Mouse (Mus musculus) adrenal gland, adult (tissue): ENCODE measurements around the gene Psmd3.
A peak's percentile ranks its signal among the peaks of the same experiment; 100 is the strongest.

ENCODE experiments used
- DNase-seq, 2 experiments: peaks; one replicate each; pipeline ENCODE4 v3.0.0; 2022 to 2023; ENCODE audit warnings: low spot score in 1 of 2; ENCODE audit not compliant: inconsistent age in 2 of 2

Gene Psmd3

DNA sequence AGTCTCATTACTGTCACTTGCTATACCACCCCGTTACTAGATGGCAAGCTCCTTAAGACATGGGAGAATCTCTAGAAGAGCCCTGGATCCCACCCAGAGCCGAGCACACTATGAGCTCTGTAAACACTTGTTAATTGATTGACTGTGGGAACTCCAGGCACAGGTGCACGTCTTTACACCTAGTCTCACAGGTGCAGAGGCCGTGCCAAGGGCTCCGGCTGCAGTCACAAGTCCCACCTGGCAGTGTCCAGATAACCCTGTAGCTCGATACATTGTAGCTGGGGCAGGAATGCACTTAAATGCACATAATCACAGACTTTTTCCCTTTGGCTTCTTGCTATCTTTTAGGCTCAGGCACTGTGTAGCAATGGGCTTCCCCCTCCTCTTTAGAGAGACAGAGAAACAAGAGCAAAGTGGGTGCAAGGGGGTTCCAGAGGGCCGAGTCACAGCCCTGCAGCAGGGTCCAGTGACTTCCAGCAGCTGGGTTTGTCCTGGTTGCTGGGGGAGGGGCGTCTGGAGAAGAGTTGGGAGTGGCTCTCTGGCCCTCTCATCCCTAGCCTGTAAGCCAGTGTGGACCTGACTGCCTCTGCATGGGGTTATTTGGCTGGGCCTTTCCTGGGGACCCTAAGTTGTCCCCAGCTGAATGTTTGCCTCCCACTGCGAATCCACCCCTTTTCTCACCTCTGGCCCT is 61.4 kb downstream of the Psmd3 start:
- peak; percentile 56 to 75 for DNase-seq

DNA sequence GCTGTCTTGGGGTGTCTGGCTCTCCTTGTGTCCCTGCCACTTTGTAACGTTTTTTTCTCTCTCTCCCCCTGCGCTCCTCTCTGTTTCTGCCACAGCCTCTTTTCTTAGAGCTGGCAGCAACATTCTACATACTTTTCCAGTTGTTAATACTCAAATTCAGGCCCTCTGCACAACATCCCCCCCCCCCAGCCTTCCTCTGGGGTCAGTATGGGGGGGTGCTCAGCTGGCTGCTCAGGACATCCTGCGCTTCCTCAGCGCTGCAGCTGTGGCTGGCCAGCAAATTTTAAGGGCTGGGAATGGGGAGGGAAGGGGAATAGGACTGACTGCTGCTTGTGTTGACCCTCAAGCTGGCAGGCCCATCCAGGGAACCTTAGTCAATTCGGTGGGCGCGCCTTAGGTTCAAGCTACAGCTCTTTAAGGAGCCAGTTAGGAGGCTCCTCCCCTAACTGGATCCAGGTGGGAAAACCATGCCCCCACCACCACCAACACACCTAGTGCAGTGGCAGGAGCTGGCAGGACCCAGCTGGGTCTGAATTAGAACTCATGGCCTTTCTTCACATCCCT is 62.2 kb downstream of the Psmd3 start:
- peak in 1 of 2 experiments; percentile 62 for DNase-seq
